Mouse (Mus musculus) CH12.LX (cell line): ENCODE measurements around the gene Rap1gap.

Experiments used
- CTCF ChIP-seq, 2 experiments: IDR thresholded peaks in 1 of 2; conservative IDR thresholded peaks in 1 of 2; 2 replicates each; pipeline ENCODE4 v1.5.1; 2011 to 2012; ENCODE audit warnings: low read depth in 2 of 2, low read length in 2 of 2, improper control_type of control experiment in 1 of 2, inconsistent platforms in 1 of 2, mild to moderate bottlenecking in 1 of 2, moderate library complexity in 1 of 2
- ELF1 ChIP-seq: IDR thresholded peaks from 2 replicates; pipeline ENCODE4 v1.6.1; 2014; ENCODE audit warnings: low read depth, mild to moderate bottlenecking, inconsistent platforms, low read length, improper control_type of control experiment
- EP300 ChIP-seq: IDR thresholded peaks from 2 replicates; pipeline ENCODE4 v1.6.1; 2011; ENCODE audit warnings: low read length, improper control_type of control experiment
- JUND ChIP-seq: conservative IDR thresholded peaks from 2 replicates; pipeline ENCODE4 v1.6.1; 2011; ENCODE audit warnings: low read depth, low read length, improper control_type of control experiment
- MAX ChIP-seq: IDR thresholded peaks from 2 replicates; pipeline ENCODE4 v1.6.1; 2011; ENCODE audit warnings: low read length, improper control_type of control experiment
- NRF1 ChIP-seq: IDR thresholded peaks from 2 replicates; pipeline ENCODE4 v1.6.1; 2014; ENCODE audit warnings: low read depth, mild to moderate bottlenecking, inconsistent platforms, low read length, improper control_type of control experiment, moderate library complexity
- SMC3 ChIP-seq: IDR thresholded peaks from 2 replicates; pipeline ENCODE4 v1.6.1; 2011; ENCODE audit warnings: low read depth, low read length, improper control_type of control experiment
- TBP ChIP-seq: conservative IDR thresholded peaks from 2 replicates; pipeline ENCODE4 v1.6.1; 2011; ENCODE audit warnings: low read depth, low read length, improper control_type of control experiment
- TCF12 ChIP-seq: IDR thresholded peaks from 2 replicates; pipeline ENCODE4 v1.6.1; 2014; ENCODE audit warnings: low read depth, mild to moderate bottlenecking, inconsistent platforms, low read length, improper control_type of control experiment
- USF1 ChIP-seq: IDR thresholded peaks from 2 replicates; pipeline ENCODE4 v1.6.1; 2014; ENCODE audit warnings: low read depth, mild to moderate bottlenecking, inconsistent platforms, low read length, improper control_type of control experiment

DNA sequence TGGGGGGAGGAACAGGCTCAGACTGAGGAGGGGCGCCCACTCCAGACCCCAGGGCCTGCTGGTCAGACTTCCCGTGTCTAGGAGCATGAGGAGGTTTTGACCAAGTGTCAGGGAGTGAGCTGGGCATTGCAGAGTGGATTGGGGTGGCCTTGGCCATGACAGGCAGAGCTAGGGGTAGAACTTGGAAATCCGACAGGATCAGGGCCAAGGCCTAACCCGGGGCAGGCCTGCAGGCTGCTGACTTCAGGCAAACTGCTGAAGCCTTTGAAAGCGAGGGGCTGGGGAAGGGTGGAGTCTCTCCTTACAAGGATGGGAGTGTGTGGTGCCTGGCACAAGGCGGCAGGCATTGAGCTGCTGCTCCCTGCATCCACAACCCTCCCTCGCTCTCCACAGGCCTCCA, 52.5 kb downstream of the Rap1gap start:
- TF ChIP-seq TBP (no peak), ELF1 (no peak), TCF12 (no peak), EP300 (no peak), NRF1 (no peak), JUND (no peak), USF1 (no peak), SMC3 (no peak), MAX (no peak), CTCF (conservative IDR thresholded peaks at IDR 0.05 in 1 of 2, IDR thresholded peaks at IDR 0.05 in 1 of 2; ENCODE audit: low read depth in 2 of 2, low read length in 2 of 2) (no peak)
